Mouse (Mus musculus): ENCODE data around the gene Clybl.

The Clybl gene

DNA sequence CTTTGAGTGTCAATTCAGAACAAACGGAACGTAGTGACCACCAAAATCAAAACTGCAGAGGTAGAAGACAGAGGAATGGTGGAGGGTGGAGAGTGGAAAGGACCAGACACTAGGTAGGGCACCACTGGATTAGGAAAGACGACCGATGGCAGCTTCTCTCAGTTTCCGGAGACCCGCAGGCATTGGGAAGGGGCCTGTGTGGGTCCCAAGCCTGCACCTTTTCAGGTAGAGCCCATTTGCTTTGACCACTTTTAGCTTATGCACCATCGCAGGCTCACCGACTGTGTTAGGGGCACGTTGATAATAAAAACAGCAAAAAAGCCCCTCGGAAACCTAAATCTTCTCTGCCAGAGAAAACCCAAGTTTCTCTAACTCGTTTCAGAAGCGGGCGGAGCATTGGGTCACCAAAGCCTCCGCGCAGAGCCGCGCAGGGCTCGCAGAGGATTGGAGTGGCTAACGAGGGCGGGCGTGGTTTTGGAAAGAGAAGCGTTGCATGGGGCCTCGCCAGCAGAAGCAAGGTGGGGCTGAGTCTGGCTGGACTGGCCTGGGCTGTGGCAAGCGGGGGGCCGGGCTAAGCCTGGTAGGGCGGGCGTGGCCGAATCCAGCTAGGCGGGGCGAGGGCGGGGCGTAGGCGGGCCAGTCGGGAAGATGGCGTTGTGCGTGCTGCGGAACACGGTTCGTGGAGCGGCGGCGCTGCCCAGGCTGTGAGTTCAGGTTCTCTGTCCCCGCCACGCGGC, at the start of gene Clybl:
Gene Clybl (plus strand): TSS at position 627 of the 737 bp plus-strand sequence.
- DNase-seq = peak; percentile 97 to 99

DNA sequence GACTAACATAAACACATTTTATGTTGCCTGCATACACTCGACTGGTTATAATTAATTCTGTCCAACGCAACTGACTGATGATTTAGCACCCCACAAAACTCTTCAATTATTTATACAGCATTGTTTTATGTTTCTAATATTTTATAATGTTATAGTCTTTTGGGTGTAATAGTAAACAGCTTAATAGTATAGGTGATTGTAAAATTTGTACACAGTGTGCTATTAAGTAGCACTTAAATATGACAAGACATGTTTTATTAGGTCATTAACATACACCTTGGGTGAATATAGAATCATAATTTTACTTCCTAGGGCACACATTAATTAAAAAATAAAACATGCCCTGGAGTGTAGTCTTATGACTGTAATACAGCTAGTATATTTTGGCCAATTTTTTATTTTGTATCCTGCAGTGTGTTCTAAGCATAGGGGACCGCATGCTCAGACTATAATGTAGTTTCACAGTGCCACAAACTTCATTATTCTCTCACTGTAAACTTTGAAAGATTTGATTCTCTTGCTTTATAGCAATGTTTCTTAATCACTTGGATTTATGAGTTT, 45.1 kb upstream of the Clybl start:
- DNase-seq = no peak

DNA sequence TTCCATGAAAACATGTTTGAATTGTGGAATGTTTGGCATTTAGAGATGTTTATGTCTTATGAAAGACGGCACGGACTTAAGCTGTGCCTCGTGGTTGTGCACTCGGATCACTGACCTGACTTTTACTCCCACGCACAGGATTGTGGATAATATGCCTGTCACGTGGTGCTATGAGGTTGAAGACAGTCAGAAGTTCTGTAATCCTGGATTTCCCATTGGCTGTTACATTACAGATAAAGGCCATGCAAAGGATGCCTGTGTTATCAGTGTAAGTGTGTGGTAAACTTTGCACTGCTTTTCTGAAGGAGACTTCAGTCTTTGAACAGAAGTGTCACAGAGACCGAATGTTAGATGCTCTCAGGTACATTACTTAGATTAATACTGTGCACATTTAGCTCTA, 44.3 kb upstream of the Clybl start:
- DNase-seq = no peak

DNA sequence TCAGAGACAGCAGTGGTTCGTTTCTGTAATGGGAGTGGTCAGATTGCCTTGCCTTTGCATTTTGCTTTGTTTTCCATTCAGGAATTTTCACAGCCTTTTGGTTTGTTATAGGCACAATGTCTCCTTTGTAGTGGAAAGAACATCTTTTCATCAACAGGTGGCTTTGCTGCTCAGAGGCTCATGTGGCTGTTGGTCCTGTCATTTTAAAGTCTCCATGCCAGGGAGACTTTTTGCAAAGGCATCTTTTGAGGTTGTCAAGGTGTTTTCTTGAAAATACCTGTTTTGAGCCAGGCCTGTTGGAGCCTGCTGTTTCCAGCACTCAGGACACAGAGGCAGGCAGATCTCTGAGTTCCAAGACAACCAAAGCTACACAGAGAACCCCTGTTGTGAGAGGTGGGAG, 41.4 kb upstream of the Clybl start:
- DNase-seq = no peak

DNA sequence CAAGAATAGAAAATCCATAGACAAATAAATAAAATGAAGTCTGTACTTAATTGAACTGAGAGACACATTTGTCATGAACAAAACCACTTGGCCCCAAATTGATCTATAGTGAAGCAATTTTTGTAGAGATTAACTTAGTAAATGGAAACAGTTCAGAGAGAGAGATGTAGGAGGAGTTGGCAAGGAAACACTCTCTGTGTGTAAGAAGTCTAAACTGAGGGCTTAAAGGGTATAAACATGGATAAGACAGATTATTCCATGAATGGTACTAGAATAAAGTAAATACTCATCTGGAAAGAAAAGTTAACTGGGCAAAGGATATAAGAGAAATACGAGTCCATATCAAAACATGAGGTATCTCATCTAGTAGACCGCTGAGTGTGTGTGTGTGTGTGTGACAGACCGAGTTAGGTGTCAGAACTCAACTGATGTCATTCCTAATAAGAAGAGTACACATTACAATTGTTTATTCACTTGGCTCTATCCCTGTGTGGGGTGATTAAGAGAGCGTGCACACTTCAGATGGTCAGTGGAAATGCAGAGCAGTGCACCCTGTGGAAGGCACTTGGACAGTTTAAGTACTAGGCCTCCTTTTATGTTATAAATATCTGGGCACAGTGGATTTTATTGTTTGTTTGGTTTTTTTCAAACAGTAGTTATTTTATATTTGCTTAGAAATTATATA, 37.8 kb upstream of the Clybl start:
- no peak for DNase-seq

DNA sequence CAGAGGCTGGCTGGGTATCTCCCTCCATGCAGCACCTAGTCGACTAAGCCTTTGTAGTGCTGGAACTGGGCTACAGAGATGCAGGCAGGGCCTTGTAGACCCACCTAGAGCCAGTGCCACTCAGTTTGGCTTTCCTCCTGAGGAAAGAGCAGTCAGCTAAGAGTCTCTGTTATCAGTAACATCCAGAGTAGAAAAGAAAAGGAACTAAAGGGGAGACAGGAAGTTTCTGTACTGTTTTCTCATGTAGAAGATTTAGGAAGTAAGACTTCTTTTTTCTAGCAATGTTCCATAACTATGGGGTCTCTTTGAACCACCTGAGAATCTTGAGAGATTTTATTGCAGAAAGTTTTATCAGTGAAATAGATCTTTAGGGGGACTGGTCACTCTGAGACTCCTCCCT, 36.1 kb upstream of the Clybl start:
- no peak for DNase-seq

- no peak for DNase-seq
These were observed 30.9 kb upstream of the Clybl start for GRCm38 (mm10) chr14:122150616-122151015.

- DNase-seq = no peak
These were observed 23.8 kb upstream of the Clybl start for GRCm38 (mm10) chr14:122157738-122158137.

GRCm38 (mm10) chr14:122160916-122161315, 20.6 kb upstream of the Clybl start:
- no peak for DNase-seq

DNA sequence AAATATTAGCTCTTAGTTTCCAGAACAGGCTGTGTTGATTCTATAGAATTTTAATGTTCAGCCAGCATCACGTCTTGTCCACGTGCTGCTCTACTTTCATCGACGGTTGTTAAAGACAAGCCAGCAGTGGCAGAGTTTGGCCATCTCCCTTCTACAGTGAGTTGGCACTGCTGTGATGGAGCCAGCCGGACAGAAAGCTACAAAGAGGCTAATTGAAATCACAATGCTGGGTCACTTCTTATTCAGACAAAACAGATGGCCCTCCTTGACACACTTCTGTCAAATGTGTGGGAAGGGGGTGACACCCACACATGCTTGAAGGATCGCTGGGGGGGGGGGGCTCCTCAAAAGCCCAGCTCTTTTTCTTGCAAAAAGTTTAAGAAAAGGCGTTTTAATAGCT, 12.6 kb upstream of the Clybl start:
- no peak for DNase-seq

GRCm38 (mm10) chr14:122170202-122170781, 11.2 kb upstream of the Clybl start:
- DNase-seq = no peak

DNA sequence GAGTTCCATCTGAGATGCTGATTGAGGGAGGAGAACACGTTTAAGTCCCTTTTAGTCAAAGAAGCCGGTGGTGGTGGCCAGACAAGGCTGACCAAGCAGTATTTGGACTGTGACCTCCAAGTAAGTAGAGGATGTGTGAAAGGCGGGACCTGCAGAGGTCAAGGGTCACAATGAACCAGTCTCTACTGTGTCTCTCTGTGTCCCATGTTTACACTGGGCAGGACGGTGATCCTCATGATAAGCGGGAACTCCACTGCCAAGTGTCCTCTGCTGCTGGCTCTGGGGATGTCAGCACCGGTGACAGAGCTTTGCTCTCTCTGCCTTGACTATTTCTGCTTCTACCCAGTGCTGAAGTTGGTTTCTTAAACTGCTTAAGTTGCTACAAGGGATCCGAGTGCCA, 10.5 kb upstream of the Clybl start:
- DNase-seq = peak; percentile 44 to 50

- DNase-seq = no peak
These were observed 5.2 kb upstream of the Clybl start for GRCm38 (mm10) chr14:122176263-122176798.

- DNase-seq = no peak
These were observed 2.2 kb upstream of the Clybl start for GRCm38 (mm10) chr14:122179262-122179661.

- no peak for DNase-seq
These were observed 282 bp downstream of the Clybl start for GRCm38 (mm10) chr14:122181815-122182157.

DNA sequence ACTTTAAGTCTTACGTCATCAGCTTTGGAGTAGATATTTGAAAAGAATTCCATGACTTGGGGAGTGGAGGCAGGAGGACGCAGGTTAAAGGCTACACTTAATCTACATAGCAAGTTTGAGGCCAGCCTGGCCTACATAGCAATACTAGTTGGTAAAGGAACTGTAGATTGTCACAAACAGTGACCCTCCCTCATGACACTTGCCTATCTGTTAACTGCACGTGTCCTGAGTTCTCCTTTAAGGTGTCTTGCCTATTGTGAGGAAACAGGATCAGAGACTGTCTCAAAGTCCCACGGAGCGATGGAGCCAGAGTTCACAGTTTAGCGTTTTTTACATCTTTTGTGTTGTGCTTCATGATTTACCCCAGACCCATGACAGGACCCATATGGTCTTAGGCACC, 716 bp downstream of the Clybl start:
- DNase-seq = no peak

DNA sequence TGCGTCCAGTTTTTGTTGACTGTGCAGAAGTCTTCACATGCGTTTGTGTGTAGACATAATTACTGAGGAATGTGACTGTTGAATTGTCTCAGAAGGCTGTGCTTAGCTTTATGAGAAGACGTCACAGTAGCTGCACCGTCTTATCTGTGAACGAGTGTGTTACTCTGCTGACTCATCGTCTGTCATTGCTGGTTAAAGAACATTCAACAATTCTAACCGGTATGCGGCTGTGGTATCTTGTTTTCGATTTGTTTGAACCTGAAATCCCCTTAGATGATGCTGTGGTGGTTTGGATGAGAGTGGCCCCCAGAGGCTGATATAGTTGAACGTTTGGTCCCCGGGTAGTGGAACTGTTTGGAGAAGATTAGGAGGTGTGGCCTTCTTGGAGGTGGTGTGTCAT, 2.5 kb downstream of the Clybl start:
- DNase-seq = no peak

GRCm38 (mm10) chr14:122188250-122188649, 6.7 kb downstream of the Clybl start:
- no peak for DNase-seq

GRCm38 (mm10) chr14:122189901-122190300, 8.4 kb downstream of the Clybl start:
- DNase-seq = peak; percentile 69 to 70

DNA sequence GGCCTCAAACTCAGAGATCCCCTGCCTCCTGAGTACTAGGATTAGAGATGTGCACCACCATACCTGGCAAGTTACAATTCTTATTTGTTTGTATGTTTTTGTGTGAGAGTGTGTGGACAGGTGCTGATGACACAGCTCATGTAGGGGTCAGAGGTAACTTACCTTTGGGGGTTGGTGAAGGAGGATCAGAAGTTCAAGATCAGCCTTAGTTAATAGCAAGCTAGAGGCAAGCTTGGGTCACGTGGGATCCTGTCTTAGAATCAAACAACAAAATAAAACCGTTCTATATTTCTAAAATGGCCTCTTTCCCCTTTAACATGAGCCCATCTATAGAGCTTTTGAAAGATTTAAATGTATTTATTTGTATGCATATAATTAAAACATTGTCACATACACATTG, 9.0 kb downstream of the Clybl start:
- peak in 1 of 2 experiments; percentile 23 for DNase-seq

- peak; percentile 66 to 83 for DNase-seq
These were observed 9.5 kb downstream of the Clybl start for GRCm38 (mm10) chr14:122190941-122191510.

- DNase-seq = no peak
These were observed 13.1 kb downstream of the Clybl start for GRCm38 (mm10) chr14:122194630-122195029.

- DNase-seq = no peak
These were observed 15.3 kb downstream of the Clybl start for GRCm38 (mm10) chr14:122196851-122197250.

All from kidney, postnatal 36 days (tissue).